Mouse (Mus musculus) E14TG2a.4 (cell line): Measurements from ENCODE around the gene Cyp26b1.

ENCODE experiments used
- H3K27me3 ChIP-seq: 2 replicates; pipeline ENCODE4 v1.6.1; 2014; ENCODE audit warnings: low read length, control low read depth; ENCODE audit not compliant: insufficient read depth
- H3K36me3 ChIP-seq: 2 replicates; pipeline ENCODE4 v1.6.1; 2014; ENCODE audit warnings: low read length, control low read depth; ENCODE audit not compliant: insufficient read depth
- H3K4me1 ChIP-seq: replicated peaks from 2 replicates; pipeline ENCODE4 v1.6.1; 2014; ENCODE audit warnings: low read depth, low read length, control low read depth
- H3K4me3 ChIP-seq: replicated peaks from 2 replicates; pipeline ENCODE4 v1.5.1; 2014; ENCODE audit warnings: mild to moderate bottlenecking, low read length
- H3K9me3 ChIP-seq: 2 replicates; pipeline ENCODE4 v1.6.1; 2014; ENCODE audit warnings: low read length, control low read depth
- CTCF ChIP-seq: conservative IDR thresholded peaks from 2 replicates; pipeline ENCODE4 v1.5.1; 2014; ENCODE audit warnings: low read length
- NANOG ChIP-seq: IDR thresholded peaks from 2 replicates; pipeline ENCODE4 v1.6.1; 2014; ENCODE audit warnings: borderline replicate concordance, low read length, mixed read lengths
- POU5F1 ChIP-seq: IDR thresholded peaks from 2 replicates; pipeline ENCODE4 v1.6.1; 2014; ENCODE audit warnings: low read length, borderline replicate concordance

Gene Cyp26b1

DNA sequence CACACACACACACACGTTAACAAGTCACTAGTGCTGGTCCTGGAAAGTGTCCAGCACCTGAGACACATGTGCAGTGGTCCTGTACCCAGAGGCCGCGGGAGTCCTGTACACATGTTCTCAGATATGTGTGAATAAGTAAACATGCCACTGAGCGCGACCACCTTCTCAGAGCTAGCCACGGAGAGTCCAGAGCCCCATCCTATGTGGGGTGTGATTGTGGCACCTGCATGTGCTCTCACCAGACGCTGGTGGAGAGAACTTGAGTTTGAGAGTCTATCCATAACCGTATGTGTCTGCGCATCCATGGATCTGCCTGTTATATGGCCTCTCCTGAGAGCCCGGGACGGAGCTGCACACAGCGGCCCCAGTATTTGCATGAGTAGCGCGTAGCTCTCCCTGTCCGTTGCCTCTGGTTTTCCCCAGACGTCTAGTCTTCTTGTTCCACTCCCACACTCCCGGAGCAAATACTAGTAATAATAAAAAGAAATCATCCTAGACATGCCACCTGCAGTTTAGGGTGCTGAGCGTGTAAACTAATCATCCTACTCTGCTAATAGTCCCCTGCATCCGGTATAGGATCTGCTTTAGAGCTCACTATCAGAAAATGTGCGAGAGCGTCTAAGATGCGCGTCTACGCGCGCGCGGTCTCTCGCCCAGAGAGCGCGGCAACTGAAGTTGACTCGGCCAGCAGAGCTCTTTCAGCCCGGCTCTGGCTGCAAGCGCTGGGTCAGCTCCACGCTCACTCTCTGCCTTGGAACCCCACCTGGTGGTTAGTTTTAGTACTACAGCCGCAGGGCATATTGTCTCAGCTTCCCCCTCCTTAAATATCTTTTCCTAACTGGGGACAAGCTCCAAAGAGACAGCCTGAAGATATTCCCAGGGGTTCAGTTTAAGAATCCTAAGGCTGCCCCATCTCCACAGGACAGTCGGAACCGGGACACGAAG lies 3.7 kb downstream of the Cyp26b1 start:
- peak overlapping the region; percentile 68 for H3K4me3 ChIP-seq
- TF ChIP-seq CTCF = peak; percentile 98
- TF ChIP-seq NANOG = no peak
- TF ChIP-seq POU5F1 = no peak
- H3K36me3 ChIP-seq = no peaks in the 10 kb centered on the region
- H3K27me3 ChIP-seq = peaks cover 81% of the 10 kb centered on the region
- peaks cover 48% of the 10 kb centered on the region for H3K4me1 ChIP-seq
- H3K9me3 ChIP-seq = no peaks in the 10 kb centered on the region

DNA sequence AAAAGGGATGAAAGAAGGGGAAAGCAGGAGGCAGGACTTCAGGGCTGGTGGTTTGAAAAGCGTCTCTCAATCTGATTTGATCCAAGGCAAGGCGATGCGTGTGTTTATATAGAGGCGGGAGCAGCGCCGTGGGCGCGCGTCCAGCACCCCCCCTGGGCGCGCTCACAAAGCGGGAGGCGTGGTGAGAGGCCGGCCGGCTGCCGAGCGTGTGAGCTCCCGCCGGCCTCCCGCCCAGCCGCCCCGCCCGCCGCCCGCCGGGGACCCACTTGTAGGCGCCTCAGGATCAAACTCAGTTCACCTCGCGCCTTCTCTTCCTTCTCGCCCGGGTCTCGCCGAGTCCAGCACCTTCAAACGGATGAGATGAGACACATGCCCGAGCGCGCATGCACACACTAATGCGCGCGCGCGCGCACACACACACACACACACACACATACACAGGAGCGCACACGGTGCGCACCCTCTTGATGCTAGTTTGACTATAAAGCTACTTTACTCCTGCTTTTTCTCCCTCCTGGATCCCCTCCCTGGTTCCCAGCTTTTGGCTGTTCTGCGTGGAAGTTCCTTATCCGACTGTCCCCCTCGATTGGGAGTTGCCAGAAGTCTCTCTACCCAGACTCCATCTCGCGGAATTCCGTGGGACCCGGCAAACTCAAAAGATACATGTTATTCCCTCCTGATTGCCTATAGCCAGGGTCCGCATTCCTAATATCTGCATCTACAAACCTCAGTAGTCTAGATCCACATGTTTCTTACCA lies 4.6 kb downstream of the Cyp26b1 start:
- Histone ChIP-seq H3K9me3 (no peaks in the 10 kb centered on the region), H3K27me3 (peaks cover 85% of the 10 kb centered on the region), H3K4me3 (peak overlapping the region; percentile 68), H3K4me1 (peaks cover 56% of the 10 kb centered on the region), H3K36me3 (no peaks in the 10 kb centered on the region)
- TF ChIP-seq NANOG (no peak), POU5F1 (no peak)

DNA sequence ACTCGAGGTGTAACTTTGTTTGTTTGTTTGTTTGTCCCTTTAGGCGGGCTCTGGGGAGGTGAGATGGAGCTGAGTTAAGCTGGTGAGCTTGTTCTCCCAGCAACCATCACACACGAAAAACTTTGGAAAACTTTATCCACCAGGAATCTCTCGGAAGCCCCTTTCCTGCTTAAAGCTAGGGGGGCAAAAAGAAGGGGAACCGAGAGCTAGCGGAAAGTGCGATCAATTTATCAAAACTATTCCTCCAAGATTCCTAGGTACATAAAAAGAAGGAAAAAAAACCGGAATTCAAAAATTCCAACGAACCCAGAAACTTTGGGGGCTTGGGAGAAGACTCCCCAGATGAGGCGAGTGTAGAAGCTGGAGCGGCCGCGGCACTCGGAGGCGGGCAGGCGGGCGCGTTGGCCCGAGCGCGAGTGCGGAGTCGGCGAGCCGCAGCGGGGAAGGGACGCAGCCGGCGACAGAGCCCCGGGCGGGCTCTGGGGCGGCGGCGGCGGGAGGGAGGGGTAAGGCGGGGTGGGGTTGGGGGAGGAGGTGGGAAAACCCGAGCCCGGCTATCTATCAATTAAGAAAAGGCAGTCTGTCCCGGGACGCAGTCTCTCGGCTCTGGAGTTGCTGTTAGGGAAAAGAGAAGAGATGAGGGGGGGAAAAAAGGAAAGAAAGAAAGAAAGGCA lies 5.3 kb downstream of the Cyp26b1 start:
- no peaks in the 10 kb centered on the region for H3K9me3 ChIP-seq
- peak overlapping the region; percentile 68 for H3K4me3 ChIP-seq
- no peak for TF ChIP-seq NANOG
- no peak for TF ChIP-seq POU5F1
- no peak for TF ChIP-seq CTCF
- H3K27me3 ChIP-seq = peaks cover 92% of the 10 kb centered on the region
- peaks cover 57% of the 10 kb centered on the region for H3K4me1 ChIP-seq
- H3K36me3 ChIP-seq = no peaks in the 10 kb centered on the region

DNA sequence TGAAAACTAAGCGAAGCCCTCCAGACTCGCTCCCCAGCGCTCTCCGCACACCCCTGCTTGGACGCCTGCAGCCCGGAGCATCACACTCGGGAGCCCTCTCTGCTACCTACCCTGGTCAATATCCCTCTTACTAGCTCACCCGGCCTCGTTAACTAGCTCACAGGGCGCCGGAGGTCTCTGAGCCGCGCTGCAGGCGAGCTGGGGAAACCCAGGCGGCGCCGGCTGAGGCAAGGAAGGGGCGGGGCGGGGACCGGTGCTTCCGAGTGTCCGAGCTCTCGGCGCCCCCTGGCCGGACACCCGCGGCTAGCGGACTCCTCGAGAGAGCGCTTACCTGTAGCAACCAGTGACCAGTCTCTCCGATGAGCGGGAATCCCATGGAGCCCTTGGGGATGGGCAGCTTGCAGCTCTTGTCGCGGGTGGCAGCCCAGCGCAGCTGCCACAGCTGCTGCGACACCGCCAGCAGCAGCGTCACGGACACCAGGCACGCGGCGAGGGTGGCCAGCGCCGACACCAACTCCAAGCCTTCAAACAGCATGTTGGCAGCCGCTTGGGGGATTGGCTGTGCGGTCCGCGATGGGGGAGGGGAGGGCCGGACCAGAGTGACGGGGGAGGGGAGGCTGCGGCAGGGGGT lies 6.1 kb downstream of the Cyp26b1 start:
- peak overlapping the region; percentile 68 for H3K4me3 ChIP-seq
- H3K27me3 ChIP-seq = peaks cover 94% of the 10 kb centered on the region
- no peaks in the 10 kb centered on the region for H3K36me3 ChIP-seq
- H3K9me3 ChIP-seq = no peaks in the 10 kb centered on the region
- TF ChIP-seq CTCF (no peak), POU5F1 (no peak), NANOG (no peak)
- peaks cover 63% of the 10 kb centered on the region for H3K4me1 ChIP-seq

DNA sequence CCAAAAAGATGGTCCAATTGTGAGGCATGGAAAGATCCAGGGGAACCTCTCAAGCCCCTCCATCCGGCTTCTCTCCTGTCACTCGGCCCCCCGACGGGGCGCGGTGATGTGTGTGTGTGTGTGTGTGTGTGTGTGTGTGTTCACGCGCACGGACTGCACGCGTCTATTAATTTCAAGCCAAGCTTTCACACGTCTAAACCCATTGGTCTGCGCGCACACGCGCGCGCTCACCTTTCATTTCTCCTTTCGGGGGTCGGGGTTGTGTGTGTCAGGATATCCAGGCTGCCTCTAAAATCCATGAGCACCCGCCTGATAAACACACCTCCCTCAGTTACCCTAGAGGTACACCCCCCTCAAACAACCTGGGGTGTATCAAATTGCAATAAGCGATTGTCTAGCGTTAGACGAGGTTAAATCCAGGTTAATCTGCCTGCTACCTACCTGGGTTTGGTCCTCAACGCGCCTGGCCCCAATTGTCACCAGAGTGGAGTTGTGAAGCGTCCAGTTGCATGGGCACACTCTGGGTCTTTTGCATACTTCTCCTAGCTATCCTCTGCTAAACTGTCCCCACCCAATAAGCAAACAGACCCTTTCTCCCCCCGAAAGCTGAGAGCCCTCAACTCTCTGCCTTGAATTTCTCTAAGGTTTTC lies 7.0 kb downstream of the Cyp26b1 start:
- no peaks in the 10 kb centered on the region for H3K9me3 ChIP-seq
- peaks cover 64% of the 10 kb centered on the region for H3K4me1 ChIP-seq
- TF ChIP-seq POU5F1 (no peak), CTCF (no peak), NANOG (no peak)
- peak overlapping the region; percentile 68; the same call in 1 of the 2 replicates for H3K4me3 ChIP-seq
- H3K27me3 ChIP-seq = peaks cover 97% of the 10 kb centered on the region
- no peaks in the 10 kb centered on the region for H3K36me3 ChIP-seq

DNA sequence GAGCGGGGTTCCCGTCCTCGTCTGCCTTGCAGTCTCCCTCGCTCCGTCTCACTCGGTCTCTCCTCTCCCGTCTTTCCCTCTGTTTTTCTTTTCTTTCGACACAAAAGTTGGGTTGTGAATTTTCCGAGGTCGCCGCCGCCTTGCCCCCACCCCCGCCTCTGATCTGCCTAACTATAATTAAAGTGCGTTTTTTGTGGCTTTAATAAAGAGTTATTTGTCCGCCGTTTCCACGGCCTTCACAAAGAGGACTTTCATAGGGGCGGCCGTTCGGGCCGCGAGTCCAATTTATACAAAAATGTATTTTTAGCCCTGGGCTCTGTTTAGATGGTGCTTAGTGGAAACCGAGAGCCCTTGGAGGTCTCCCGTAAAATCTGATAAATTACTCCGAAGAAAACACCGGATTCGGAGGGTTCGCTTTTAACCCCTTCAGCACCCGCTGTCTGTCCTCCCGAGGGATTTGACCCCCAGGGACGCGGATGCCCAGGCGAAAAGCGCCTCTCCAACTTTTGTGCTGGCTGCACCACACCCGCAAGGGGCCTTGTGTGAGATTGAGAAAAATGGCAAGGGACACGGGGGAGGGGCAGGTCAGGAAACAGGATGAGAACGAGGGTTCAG lies 7.9 kb downstream of the Cyp26b1 start:
- peak overlapping the region; percentile 65 for H3K4me3 ChIP-seq
- H3K27me3 ChIP-seq = peaks cover 97% of the 10 kb centered on the region
- no peaks in the 10 kb centered on the region for H3K9me3 ChIP-seq
- TF ChIP-seq NANOG = no peak
- TF ChIP-seq POU5F1 = no peak
- TF ChIP-seq CTCF = no peak
- no peaks in the 10 kb centered on the region for H3K36me3 ChIP-seq
- peaks cover 64% of the 10 kb centered on the region for H3K4me1 ChIP-seq

DNA sequence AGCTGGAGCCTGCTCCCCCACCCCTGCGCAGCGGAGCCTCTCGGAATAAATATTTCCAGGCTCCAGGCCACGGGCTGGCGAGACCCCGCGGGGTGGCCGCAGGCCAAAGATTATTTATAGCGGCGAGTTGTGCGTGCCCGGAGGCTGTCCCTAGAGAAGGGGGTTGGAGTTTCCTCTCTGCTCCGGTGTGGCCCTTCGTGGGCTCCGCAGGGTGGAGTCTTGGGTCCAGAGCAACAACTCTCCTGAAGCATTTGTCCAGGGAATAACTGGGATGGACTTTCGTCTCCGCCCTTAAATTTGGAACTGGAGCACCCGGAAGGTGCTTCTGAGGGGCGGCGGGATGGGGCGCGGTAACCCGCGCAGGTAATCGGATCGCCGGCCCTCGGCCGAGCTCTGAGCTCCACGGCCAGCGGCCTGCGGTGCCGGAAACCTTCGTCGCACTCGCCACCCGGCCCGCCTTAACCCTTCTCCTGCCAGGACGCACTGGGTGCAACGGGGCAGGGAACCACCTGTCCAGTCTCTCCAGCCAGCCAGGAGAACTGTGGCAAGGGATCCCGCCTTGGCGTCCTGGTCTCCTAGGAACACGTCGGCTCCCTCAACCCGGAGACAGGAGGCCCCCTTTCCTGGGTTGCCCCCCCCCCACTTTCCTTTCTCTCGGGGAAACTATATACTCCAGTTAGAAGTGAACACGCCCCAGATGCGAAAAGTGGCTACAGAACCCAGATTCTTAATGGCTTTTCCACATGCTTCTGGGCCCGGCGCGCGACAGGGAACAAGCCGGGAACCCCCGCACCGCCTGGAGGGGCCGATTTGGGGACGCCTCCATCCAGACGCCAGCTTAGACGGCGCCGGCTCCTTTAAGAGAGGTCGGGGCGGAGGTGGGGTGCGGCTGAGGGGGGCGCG lies 8.7 kb downstream of the Cyp26b1 start:
- H3K9me3 ChIP-seq = no peaks in the 10 kb centered on the region
- H3K4me3 ChIP-seq = peak overlapping the region; percentile 65
- H3K36me3 ChIP-seq = no peaks in the 10 kb centered on the region
- H3K27me3 ChIP-seq = peaks cover 99% of the 10 kb centered on the region
- peaks cover 62% of the 10 kb centered on the region for H3K4me1 ChIP-seq
- TF ChIP-seq CTCF = no peak
- TF ChIP-seq NANOG = no peak
- TF ChIP-seq POU5F1 = no peak
